Mouse (Mus musculus) limb, embryonic 14.5 days (tissue): Measurements from ENCODE around the gene Heatr4. TPM values are rescaled to one million over a fixed set of nuclear protein-coding genes. Genes with fewer than 3 reads are reported as not detected.
A peak's percentile ranks its signal among the peaks of the same experiment; 100 is the strongest.
"Not testable (repeated sequence)": the region's sequence is repeated elsewhere in the genome, so short reads cannot be mapped to it uniquely, and the experiment has no call there.

Experiments
- ATAC-seq: fragments of 200-750 bp; cut with Nextera tagmentation; 2 replicates; pipeline ENCODE4 v1.8.0; 2017; ENCODE audit warnings: low read depth, moderate number of reproducible peaks, moderate TSS enrichment; ENCODE audit not compliant: low FRiP score
- DNase-seq: peaks from one replicate; pipeline ENCODE4 v3.0.0-alpha.2; 2015; ENCODE audit warnings: low spot score
- H3K27ac ChIP-seq: fragments of 300-500 bp; sonication (generic); replicated peaks from 2 replicates; pipeline ENCODE4 v1.5.1; 2014; ENCODE audit warnings: low read depth, mild to moderate bottlenecking, low read length, moderate library complexity, mixed read lengths
- H3K27me3 ChIP-seq: fragments of 300-500 bp; sonication (generic); 2 replicates; pipeline ENCODE4 v1.6.1; 2014; ENCODE audit warnings: low read length, mixed read lengths; ENCODE audit not compliant: control insufficient read depth, insufficient read depth
- H3K36me3 ChIP-seq: fragments of 300-500 bp; sonication (generic); 2 replicates; pipeline ENCODE4 v1.6.1; 2014; ENCODE audit warnings: mild to moderate bottlenecking, low read length, moderate library complexity, mixed read lengths; ENCODE audit not compliant: control insufficient read depth, insufficient read depth
- H3K4me1 ChIP-seq: fragments of 300-500 bp; sonication (generic); 2 replicates; pipeline ENCODE4 v1.6.1; 2014; ENCODE audit warnings: antibody characterized with exemption, low read length, mixed read lengths; ENCODE audit not compliant: control insufficient read depth, insufficient read depth
- H3K4me2 ChIP-seq: fragments of 300-500 bp; sonication (generic); replicated peaks from 2 replicates; pipeline ENCODE4 v1.6.1; 2014; ENCODE audit warnings: low read depth, mild to moderate bottlenecking, low read length, moderate library complexity; ENCODE audit not compliant: severe bottlenecking
- H3K4me3 ChIP-seq: fragments of 300-500 bp; sonication (generic); replicated peaks from 2 replicates; pipeline ENCODE4 v1.5.1; 2014; ENCODE audit warnings: low read length
- H3K9ac ChIP-seq: fragments of 300-500 bp; sonication (generic); 2 replicates; pipeline ENCODE4 v1.6.1; 2014; ENCODE audit warnings: mild to moderate bottlenecking, low read depth, low read length, moderate library complexity; ENCODE audit not compliant: severe bottlenecking
- H3K9me3 ChIP-seq: fragments of 300-500 bp; sonication (generic); 2 replicates; pipeline ENCODE4 v1.6.1; 2016; ENCODE audit warnings: low read length; ENCODE audit not compliant: control insufficient read depth
- POLR2A ChIP-seq: fragments of 200-500 bp; IDR thresholded peaks from 2 replicates; pipeline ENCODE4 v1.8.0; 2012; ENCODE audit warnings: inconsistent platforms, mild to moderate bottlenecking, moderate library complexity, borderline replicate concordance; ENCODE audit not compliant: insufficient read depth, insufficient read length; ENCODE audit errors: extremely low read depth
- WGBS: fragments of 180-500 bp; shearing (Covaris S2); extraction: QIAGEN DNeasy Blood & Tissue Kit; methylation state at CpG from one replicate; pipeline ENCODE4 v1.1.7; 2014; 5-methylcytosine and 5-hydroxymethylcytosine counted together
- polyA plus RNA-seq, 2 experiments: library from polyadenylated mRNA; depleted of rRNA in 1 of 2; stranded (reverse) in 1 of 2; unstranded in 1 of 2; fragments of >200 nt; fragmentation: Nextera tagmentation in 1 of 2; extraction: Ambion mirVana in 1 of 2; gene quantifications; 2 replicates each; pipeline versions ENCODE4 v1.2.1 to v1.2.3; 2012 to 2014

Heatr4 gene
- polyA plus RNA-seq, 2 experiments = 0.03 TPM; not detected in 1

DNA sequence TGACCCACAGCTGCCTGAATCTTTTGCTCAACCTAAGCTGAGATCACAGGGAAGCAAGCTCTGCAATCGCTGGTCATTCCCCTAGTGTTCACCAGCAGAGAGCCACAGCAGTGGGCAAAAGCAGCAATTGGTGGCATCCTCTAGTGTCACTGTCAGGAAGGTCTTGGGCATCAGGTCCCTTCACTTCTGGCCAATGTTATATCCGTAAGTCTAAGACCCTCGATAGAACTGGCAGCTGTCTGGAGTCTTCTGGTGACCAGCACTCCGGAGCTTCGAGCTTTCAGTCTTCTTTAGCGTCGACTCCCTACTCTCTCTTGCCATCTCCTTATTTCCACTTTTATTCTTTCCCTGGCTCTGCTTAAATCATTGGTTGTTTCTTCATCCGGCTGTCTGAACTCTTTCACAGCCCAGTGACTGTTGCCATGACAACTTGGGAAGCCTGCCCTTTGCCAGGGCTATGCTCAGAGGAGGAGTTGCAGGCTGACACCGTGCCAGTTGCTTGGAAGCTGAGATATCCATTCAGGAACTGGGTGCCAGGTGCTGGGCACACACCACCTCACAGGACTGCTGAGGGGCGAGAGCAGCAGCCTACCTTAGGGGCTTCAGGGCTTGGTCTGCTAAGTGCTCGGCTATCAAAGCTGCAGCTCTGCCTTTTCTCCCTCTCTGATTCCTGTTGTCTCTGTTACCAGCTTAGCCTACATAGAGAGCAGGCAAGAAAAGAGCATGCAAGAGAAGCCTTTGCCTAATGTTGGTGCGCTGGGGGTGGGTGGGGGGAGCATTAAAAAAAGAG lies 26.8 kb upstream of the Heatr4 start:
- ATAC-seq = peak; percentile 20; the same call in 1 of the 2 replicates
- Histone ChIP-seq H3K36me3 (peaks cover 11% of the 10 kb centered on the region; the same call in 1 of the 2 replicates), H3K4me2 (0 out of 2 replicates have a peak overlapping the region, but pooled peaks have one; percentile 6), H3K27me3 (no peaks in the 10 kb centered on the region), H3K4me1 (0 out of 2 replicates have a peak, but pooled peaks cover 7% of the 10 kb centered on the region), H3K9me3 (no peaks in the 10 kb centered on the region), H3K9ac (0 out of 2 replicates have a peak overlapping the region, but pooled peaks have one; percentile 2), H3K4me3 (no peak overlapping the region), H3K27ac (no peak overlapping the region)
- DNase-seq = peak; percentile 61
- no peak for TF ChIP-seq POLR2A
- 57% methylated on average over 12 of the region's 12 CpGs for WGBS

- H3K4me2 ChIP-seq = peak overlapping the region; percentile 50
- TF ChIP-seq POLR2A = no peak
- no peaks in the 10 kb centered on the region for H3K27me3 ChIP-seq
- H3K9me3 ChIP-seq = no peaks in the 10 kb centered on the region
- DNase-seq (no peak), ATAC-seq (no peak)
- H3K4me1 ChIP-seq = 0 out of 2 replicates have a peak, but pooled peaks cover 7% of the 10 kb centered on the region
- no peak overlapping the region for H3K27ac ChIP-seq
- no peak overlapping the region; the same call in 1 of the 2 replicates for H3K9ac ChIP-seq
- 72% methylated on average over 3 of the region's 3 CpGs for WGBS
- peak overlapping the region; percentile 47 for H3K4me3 ChIP-seq
- peaks cover 9% of the 10 kb centered on the region; the same call in 1 of the 2 replicates for H3K36me3 ChIP-seq
These were observed 25.5 kb upstream of the Heatr4 start for GRCm38 (mm10) chr12:84010201-84010600.

DNA sequence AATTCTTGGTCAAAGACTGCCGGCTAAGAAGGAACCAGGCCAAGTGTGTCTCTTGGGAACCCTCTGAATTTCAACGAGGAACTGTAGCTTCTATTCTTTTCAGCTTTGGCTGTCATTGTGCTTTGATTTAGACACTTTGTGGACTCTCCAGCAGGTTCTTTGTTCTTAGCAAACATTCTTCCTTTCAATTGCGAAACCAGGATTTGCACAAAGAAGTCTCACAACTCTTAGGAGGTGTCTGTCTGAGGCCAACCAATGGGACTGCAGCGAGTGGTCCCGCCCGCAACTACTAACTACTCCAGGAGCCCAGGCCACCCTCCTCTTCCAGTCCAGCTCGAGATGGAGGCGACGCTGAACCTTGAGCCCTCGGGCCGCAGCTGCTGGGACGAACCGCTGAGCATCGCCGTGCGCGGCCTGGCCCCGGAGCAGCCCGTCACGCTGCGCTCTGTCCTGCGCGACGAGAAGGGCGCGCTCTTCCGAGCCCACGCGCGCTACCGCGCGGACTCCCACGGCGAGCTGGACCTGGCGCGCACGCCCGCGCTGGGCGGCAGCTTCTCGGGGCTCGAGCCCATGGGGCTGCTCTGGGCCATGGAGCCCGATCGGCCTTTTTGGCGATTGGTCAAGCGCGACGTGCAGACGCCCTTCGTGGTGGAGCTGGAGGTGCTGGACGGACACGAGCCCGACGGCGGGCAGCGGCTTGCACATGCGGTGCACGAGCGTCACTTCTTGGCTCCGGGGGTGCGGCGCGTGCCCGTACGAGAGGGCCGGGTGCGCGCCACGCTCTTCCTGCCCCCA lies 24.7 kb upstream of the Heatr4 start, which contains the start of gene Acot1:
Gene Acot1 (plus strand): TSS at position 320 of the 795 bp plus-strand sequence.
- Histone ChIP-seq H3K27ac (peak within 1 kb of the TSS; percentile 61), H3K4me3 (peak within 1 kb of the TSS; percentile 47), H3K4me2 (peak within 1 kb of the TSS; percentile 50), H3K9ac (peak within 1 kb of the TSS; percentile 66)
- H3K4me1 ChIP-seq, H3K27me3 ChIP-seq, H3K9me3 ChIP-seq, H3K36me3 ChIP-seq: not testable (repeated sequence)
- peak; percentile 87 for DNase-seq
- ATAC-seq = peak; percentile 95
- TF ChIP-seq POLR2A = peak; percentile 49; the same call in 1 of the 2 replicates
- 2% methylated on average over 50 of the region's 70 CpGs for WGBS

DNA sequence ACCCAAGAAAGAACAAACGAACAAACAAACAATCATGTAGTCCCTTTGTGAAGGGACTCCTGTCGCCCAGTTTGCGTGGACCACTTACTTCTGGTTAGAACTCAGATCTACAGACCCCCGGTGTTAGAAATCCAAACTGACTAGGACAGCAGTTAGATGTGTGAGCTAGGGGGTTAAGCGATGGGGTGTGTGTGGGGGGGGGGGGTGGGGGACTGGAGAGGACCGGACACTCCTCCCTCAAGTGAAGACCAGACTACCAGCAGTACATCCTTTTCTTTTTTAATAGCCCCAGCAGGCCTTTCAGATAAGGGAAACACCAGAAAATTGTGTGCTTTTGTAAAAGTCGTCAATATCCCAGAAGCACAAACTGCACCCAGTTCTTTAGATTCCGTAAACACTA lies 24.1 kb upstream of the Heatr4 start:
- ATAC-seq (no peak), DNase-seq (no peak)
- Histone ChIP-seq H3K4me1 (0 out of 2 replicates have a peak, but pooled peaks cover 7% of the 10 kb centered on the region), H3K9ac (peak overlapping the region; percentile 66), H3K36me3 (no peaks in the 10 kb centered on the region), H3K4me2 (peak overlapping the region; percentile 50), H3K27ac (peak overlapping the region; percentile 61), H3K4me3 (peak overlapping the region; percentile 47), H3K9me3 (no peaks in the 10 kb centered on the region), H3K27me3 (no peaks in the 10 kb centered on the region)
- WGBS = 72% methylated on average over 8 of the region's 8 CpGs
- TF ChIP-seq POLR2A = no peak

- no peak for ATAC-seq
- H3K4me1 ChIP-seq = 0 out of 2 replicates have a peak, but pooled peaks cover 7% of the 10 kb centered on the region
- H3K9ac ChIP-seq = no peak overlapping the region
- TF ChIP-seq POLR2A = no peak
- no peaks in the 10 kb centered on the region for H3K36me3 ChIP-seq
- DNase-seq = no peak
- H3K27ac ChIP-seq = no peak overlapping the region
- H3K4me2 ChIP-seq = no peak overlapping the region
- WGBS = 93% methylated on average over 10 of the region's 12 CpGs
- no peaks in the 10 kb centered on the region for H3K9me3 ChIP-seq
- H3K4me3 ChIP-seq = no peak overlapping the region
- H3K27me3 ChIP-seq = no peaks in the 10 kb centered on the region
These were observed 23.6 kb upstream of the Heatr4 start for GRCm38 (mm10) chr12:84008251-84008650.
